Mouse (Mus musculus): ENCODE measurements at regions not wholly inside any gene's neighbourhood (a gene's known extent, or its start where the extent isn't known, plus 50 kb on each side); places are given as distances from the start of the nearest gene placed in this dataset.

GRCm38 (mm10) chr10:52545566-52545965 lies 128.2 kb downstream of the Nus1 start:
- TF ChIP-seq CTCF (IDR thresholded peaks at IDR 0.05; ENCODE audit: extremely low read depth, insufficient read depth, low read length) = no peak
- no peak for TF ChIP-seq POLR2A (IDR thresholded peaks at IDR 0.05; ENCODE audit: extremely low read depth, insufficient read depth, low read length)

Data from cortical plate, adult 2 months (tissue).